ENCODE assay signal across 8 mouse cellular contexts in genomic region chr7:141478270-141478748, GRCm38 (mm10). TPM values are rescaled to one million over a fixed set of nuclear protein-coding genes. Genes with fewer than 3 reads are reported as not detected.
A peak's percentile ranks its signal among the peaks of the same experiment; 100 is the strongest.
DNase-seq lines count a peak whose midpoint lies in the region; ATAC-seq and TF ChIP-seq lines count a peak whose summit lies in the region.
"Had no signal": no experiment of that assay in that cellular context is flagged by ENCODE, and none has a peak within 500 bp of the region (broad histone marks: within the 10 kb centered on the region; RNA-seq: fewer than 3 reads in every experiment).

No protein-coding gene starts in this region.

- H3K9me3 ChIP-seq in embryonic facial prominence, embryonic 13.5 days: no peaks in the 10 kb centered on the region
- no peaks in the 10 kb centered on the region for H3K9me3 ChIP-seq in heart, embryonic 11.5 days (replicated peaks; ENCODE audit: control insufficient read depth, low read length)
- no peaks in the 10 kb centered on the region for H3K9me3 ChIP-seq in liver, embryonic 15.5 days (replicated peaks)
- H3K9me3 ChIP-seq: hindbrain, embryonic 12.5 days had no signal

- no peak for TF ChIP-seq CTCF in left cerebral cortex, adult 2 months (IDR thresholded peaks at IDR 0.05)

- peak overlapping the region; percentile 15; the same call in 1 of the 2 replicates for H3K27ac ChIP-seq in left cerebral cortex, adult 2 months
- peak overlapping the region; percentile 90 for H3K27ac ChIP-seq in embryonic facial prominence, embryonic 13.5 days
- peak overlapping the region; percentile 79 for H3K27ac ChIP-seq in heart, embryonic 11.5 days (ENCODE audit: low read depth, low read length)
- H3K27ac ChIP-seq in liver, embryonic 15.5 days (replicated peaks): peak overlapping the region; percentile 91; the same call in 1 of the 2 replicates
- H3K27ac ChIP-seq: hindbrain, embryonic 12.5 days had no signal

- intact Hi-C loops in left cerebral cortex, adult 2 months (cut with DNase I): no loop called here

- 61% methylated on average over 5 of the region's 5 CpGs for WGBS in embryonic facial prominence, embryonic 13.5 days
- 48% methylated on average over 5 of the region's 5 CpGs for WGBS in heart, embryonic 11.5 days (ENCODE audit: insufficient replicate concordance)
- WGBS in liver, embryonic 15.5 days (ENCODE audit: insufficient replicate concordance): 12% methylated on average over 5 of the region's 5 CpGs

- H3K4me2 ChIP-seq in embryonic facial prominence, embryonic 13.5 days: peak overlapping the region; percentile 86
- peak overlapping the region; percentile 97 for H3K4me2 ChIP-seq in heart, embryonic 11.5 days
- H3K4me2 ChIP-seq in liver, embryonic 15.5 days: peak overlapping the region; percentile 99; the same call in 1 of the 2 replicates
- H3K4me2 ChIP-seq: hindbrain, embryonic 12.5 days had no signal

- H3K9ac ChIP-seq in embryonic facial prominence, embryonic 13.5 days: peak overlapping the region; percentile 27; the same call in 1 of the 2 replicates
- H3K9ac ChIP-seq in heart, embryonic 11.5 days (ENCODE audit: low read depth, low read length): peak overlapping the region; percentile 59
- H3K9ac ChIP-seq in liver, embryonic 15.5 days: no peak overlapping the region
- H3K9ac ChIP-seq: hindbrain, embryonic 12.5 days had no signal

- H3K4me3 ChIP-seq in left cerebral cortex, adult 2 months: no peak overlapping the region
- H3K4me3 ChIP-seq in embryonic facial prominence, embryonic 13.5 days: no peak overlapping the region
- H3K4me3 ChIP-seq in heart, embryonic 11.5 days (ENCODE audit: low read depth, low read length): 0 out of 2 replicates have a peak overlapping the region, but pooled peaks have one; percentile 8
- no peak overlapping the region for H3K4me3 ChIP-seq in liver, embryonic 15.5 days (replicated peaks)
- H3K4me3 ChIP-seq: hindbrain, embryonic 12.5 days had no signal

- peaks cover 64% of the 10 kb centered on the region for H3K4me1 ChIP-seq in embryonic facial prominence, embryonic 13.5 days
- peaks cover 51% of the 10 kb centered on the region for H3K4me1 ChIP-seq in heart, embryonic 11.5 days (ENCODE audit: control insufficient read depth, insufficient read depth, low read length)
- peaks cover 75% of the 10 kb centered on the region for H3K4me1 ChIP-seq in liver, embryonic 15.5 days (replicated peaks)

- no peaks in the 10 kb centered on the region for H3K36me3 ChIP-seq in embryonic facial prominence, embryonic 13.5 days
- no peaks in the 10 kb centered on the region for H3K36me3 ChIP-seq in heart, embryonic 11.5 days (ENCODE audit: control insufficient read depth, insufficient read depth, low read length)
- H3K36me3 ChIP-seq in liver, embryonic 15.5 days (replicated peaks): 0 out of 2 replicates have a peak, but pooled peaks cover 2% of the 10 kb centered on the region
- H3K36me3 ChIP-seq: hindbrain, embryonic 12.5 days had no signal

- no peak for DNase-seq in left cerebral cortex, adult 2 months (ENCODE audit: extremely low spot score in 1 of 2, low spot score in 2 of 2)
- DNase-seq in left cerebral cortex, adult 8-10 months (ENCODE audit: low spot score in 2 of 2): no peak
- DNase-seq in cerebellum, adult 11-12 months: no peak
- DNase-seq in left cerebral cortex, adult 18-20 months (ENCODE audit: low spot score in 2 of 2): no peak

- H3K27me3 ChIP-seq in embryonic facial prominence, embryonic 13.5 days: peaks cover 25% of the 10 kb centered on the region
- H3K27me3 ChIP-seq in heart, embryonic 11.5 days (ENCODE audit: control insufficient read depth, insufficient read depth, low read length): peaks cover 16% of the 10 kb centered on the region
- peaks cover 31% of the 10 kb centered on the region for H3K27me3 ChIP-seq in liver, embryonic 15.5 days

- ATAC-seq in embryonic facial prominence, embryonic 13.5 days (ENCODE audit: insufficient number of reproducible peaks, insufficient read depth, low FRiP score, low TSS enrichment, low read depth): no peak
- no peak for ATAC-seq in heart, embryonic 11.5 days (replicated peaks; ENCODE audit: insufficient number of reproducible peaks, low FRiP score, low TSS enrichment)
- ATAC-seq in liver, embryonic 15.5 days (ENCODE audit: insufficient read depth): no peak

RNA-seq across cellular contexts. Expression of gene Tspan4, which starts 3.3 kb away (rescaled TPM):
- 10 to 100 TPM; 13.7 to 14.4 TPM for total RNA-seq in left cerebral cortex, adult 2 months (2021)
- total RNA-seq in left cerebral cortex, adult 8-10 months (2022): 10 to 100 TPM; 17.6 to 28.0 (median 23.9) TPM
- polyA plus RNA-seq in embryonic facial prominence, embryonic 13.5 days (2015; fragmentation: Nextera tagmentation; extraction: Ambion mirVana): 46.4 and 55.6 TPM in 2 replicates
- polyA plus RNA-seq in heart, embryonic 11.5 days (2014; fragmentation: Nextera tagmentation; extraction: Ambion mirVana): 58.9 and 69.1 TPM in 2 replicates
- polyA plus RNA-seq in liver, embryonic 15.5 days (2015; fragmentation: Nextera tagmentation; extraction: Ambion mirVana): 47.7 and 55.0 TPM in 2 replicates
- 10 to 100 TPM; 10.3 to 11.6 TPM for total RNA-seq in left cerebral cortex, adult 18-20 months (2021)

RNA-seq across cellular contexts. Expression of gene Polr2l, which starts 3.4 kb away (rescaled TPM):
- 10 to 100 TPM; 38.4 to 42.3 TPM for total RNA-seq in left cerebral cortex, adult 2 months (2021)
- 10 to 100 TPM; 32.2 to 42.4 (median 33.2) TPM for total RNA-seq in left cerebral cortex, adult 8-10 months (2022)
- polyA plus RNA-seq in embryonic facial prominence, embryonic 13.5 days (2015; fragmentation: Nextera tagmentation; extraction: Ambion mirVana): 64.5 and 70.3 TPM in 2 replicates
- 71.5 and 72.9 TPM in 2 replicates for polyA plus RNA-seq in heart, embryonic 11.5 days (2014; fragmentation: Nextera tagmentation; extraction: Ambion mirVana)
- polyA plus RNA-seq in liver, embryonic 15.5 days (2015; fragmentation: Nextera tagmentation; extraction: Ambion mirVana): 41.7 and 43.9 TPM in 2 replicates
- 10 to 100 TPM; 36.6 to 41.6 TPM for total RNA-seq in left cerebral cortex, adult 18-20 months (2021)

RNA-seq across cellular contexts. Expression of gene Cd151, which starts 11.1 kb away (rescaled TPM):
- 10 to 100 TPM; 30.7 to 31.4 TPM for total RNA-seq in left cerebral cortex, adult 2 months (2021)
- 10 to 100 TPM; 30.2 to 35.5 (median 33.4) TPM for total RNA-seq in left cerebral cortex, adult 8-10 months (2022)
- polyA plus RNA-seq in embryonic facial prominence, embryonic 13.5 days (2015; fragmentation: Nextera tagmentation; extraction: Ambion mirVana): 16.5 and 16.6 TPM in 2 replicates
- polyA plus RNA-seq in heart, embryonic 11.5 days (2014; fragmentation: Nextera tagmentation; extraction: Ambion mirVana): 61.3 and 101 TPM in 2 replicates
- polyA plus RNA-seq in liver, embryonic 15.5 days (2015; fragmentation: Nextera tagmentation; extraction: Ambion mirVana): 5.0 and 6.3 TPM in 2 replicates
- 10 to 100 TPM; 28.9 to 29.1 TPM for total RNA-seq in left cerebral cortex, adult 18-20 months (2021)

RNA-seq across cellular contexts. Expression of gene Cracr2b, which starts 17.4 kb away (rescaled TPM):
- 1 to 10 TPM; 3.7 to 5.1 TPM for total RNA-seq in left cerebral cortex, adult 2 months (2021)
- total RNA-seq in left cerebral cortex, adult 8-10 months (2022): 1 to 10 TPM; 3.9 to 5.4 (median 4.4) TPM
- polyA plus RNA-seq in embryonic facial prominence, embryonic 13.5 days (2015; fragmentation: Nextera tagmentation; extraction: Ambion mirVana): 11.5 and 12.7 TPM in 2 replicates
- polyA plus RNA-seq in heart, embryonic 11.5 days (2014; fragmentation: Nextera tagmentation; extraction: Ambion mirVana): 11.5 and 14.3 TPM in 2 replicates
- polyA plus RNA-seq in liver, embryonic 15.5 days (2015; fragmentation: Nextera tagmentation; extraction: Ambion mirVana): 3.9 and 5.2 TPM in 2 replicates
- 1 to 10 TPM; 3.7 to 4.5 TPM for total RNA-seq in left cerebral cortex, adult 18-20 months (2021)

RNA-seq across cellular contexts. Expression of gene Pnpla2, which starts 23.3 kb away (rescaled TPM):
- total RNA-seq in left cerebral cortex, adult 2 months (2021): 10 to 100 TPM; 26.0 to 31.7 TPM
- total RNA-seq in left cerebral cortex, adult 8-10 months (2022): 10 to 100 TPM; 21.2 to 32.6 (median 27.2) TPM
- 13.4 and 13.5 TPM in 2 replicates for polyA plus RNA-seq in embryonic facial prominence, embryonic 13.5 days (2015; fragmentation: Nextera tagmentation; extraction: Ambion mirVana)
- polyA plus RNA-seq in heart, embryonic 11.5 days (2014; fragmentation: Nextera tagmentation; extraction: Ambion mirVana): 28.7 and 35.3 TPM in 2 replicates
- polyA plus RNA-seq in liver, embryonic 15.5 days (2015; fragmentation: Nextera tagmentation; extraction: Ambion mirVana): 13.9 and 15.3 TPM in 2 replicates
- total RNA-seq in left cerebral cortex, adult 18-20 months (2021): 10 to 100 TPM; 23.6 to 24.8 TPM

Comparison
In these comparisons a context has a peak if more than half of its experiments do, and no peak if none do; other contexts are left out.
1. H3K27ac ChIP-seq: peak in every context shown above with its lines; median percentile 91 in liver, embryonic 15.5 days; 90 in embryonic facial prominence, embryonic 13.5 days; 79 in heart, embryonic 11.5 days; 15 in left cerebral cortex, adult 2 months.